Comparison of ENCODE assay signal across 42 mouse cellular contexts in the genomic region with DNA sequence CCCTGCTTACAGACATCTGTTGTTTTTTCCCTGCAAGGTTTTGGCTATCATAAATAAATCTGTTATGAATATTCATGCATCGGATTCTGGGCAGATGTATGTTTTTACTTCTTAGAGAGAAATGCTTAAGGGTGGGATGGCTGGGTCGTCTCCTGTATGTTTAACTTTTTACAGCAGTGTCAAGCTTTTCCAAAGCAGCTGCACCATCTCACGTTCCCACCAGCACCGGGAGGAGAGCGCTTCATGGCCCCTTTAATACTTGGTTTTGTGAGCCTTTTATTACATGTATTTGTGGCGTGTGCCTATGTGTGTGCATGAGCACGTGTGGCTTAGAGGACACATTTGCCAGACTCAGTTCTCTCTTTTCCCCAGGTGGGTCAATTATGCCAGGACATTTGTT. TPM values are rescaled to one million over a fixed set of nuclear protein-coding genes. Genes with fewer than 3 reads are reported as not detected.
"Had no signal": no experiment of that assay in that cellular context is flagged by ENCODE, and none has a peak within 500 bp of the region (broad histone marks: within the 10 kb centered on the region; RNA-seq: fewer than 3 reads in every experiment).

No protein-coding gene starts in this region.

- DNase-seq: left cerebral cortex, postnatal 4 days; liver; liver, embryonic 13.5 days; liver, postnatal 0 days; lung, adult 18-20 months; lung, adult 2 months; lung, postnatal 10 days; lung, postnatal 14 days; lung, postnatal 4 days; midbrain, embryonic 14.5 days had no signal

- H3K4me2 ChIP-seq: limb, embryonic 12.5 days; limb, embryonic 13.5 days; limb, embryonic 15.5 days; liver, embryonic 11.5 days; liver, embryonic 12.5 days; liver, embryonic 13.5 days; liver, embryonic 15.5 days; lung, embryonic 15.5 days; midbrain, embryonic 11.5 days; midbrain, embryonic 12.5 days; midbrain, embryonic 13.5 days; midbrain, embryonic 15.5 days; neural tube, embryonic 12.5 days; neural tube, embryonic 13.5 days had no signal

- H3K27ac ChIP-seq: limb, embryonic 10.5 days; limb, embryonic 12.5 days; limb, embryonic 13.5 days; limb, embryonic 15.5 days; liver, embryonic 12.5 days; liver, embryonic 13.5 days; liver, embryonic 14.5 days; liver, embryonic 15.5 days; lung, embryonic 15.5 days; macrophage; midbrain, embryonic 10.5 days; midbrain, embryonic 12.5 days; midbrain, embryonic 13.5 days; midbrain, embryonic 15.5 days; neural tube, embryonic 12.5 days; neural tube, embryonic 13.5 days had no signal

- H3K4me3 ChIP-seq: limb, embryonic 10.5 days; limb, embryonic 12.5 days; limb, embryonic 13.5 days; limb, embryonic 15.5 days; liver, embryonic 12.5 days; liver, embryonic 13.5 days; liver, embryonic 15.5 days; lung, embryonic 15.5 days; midbrain, embryonic 10.5 days; midbrain, embryonic 12.5 days; midbrain, embryonic 13.5 days; midbrain, embryonic 15.5 days; myocyte; neural tube, embryonic 12.5 days; neural tube, embryonic 13.5 days had no signal

- H3K9me3 ChIP-seq: limb, embryonic 10.5 days; limb, embryonic 12.5 days; limb, embryonic 13.5 days; limb, embryonic 15.5 days; liver, embryonic 12.5 days; liver, embryonic 13.5 days; liver, embryonic 15.5 days; lung, embryonic 15.5 days; midbrain, embryonic 10.5 days; midbrain, embryonic 12.5 days; midbrain, embryonic 13.5 days; midbrain, embryonic 15.5 days; neural tube, embryonic 12.5 days; neural tube, embryonic 13.5 days had no signal

- ATAC-seq: liver, embryonic 12.5 days; liver, postnatal 0 days; lung, postnatal 0 days; midbrain, embryonic 13.5 days; midbrain, embryonic 15.5 days; midbrain, embryonic 16.5 days had no signal

- H3K4me1 ChIP-seq: limb, embryonic 15.5 days; liver, embryonic 12.5 days; liver, embryonic 13.5 days; liver, embryonic 15.5 days; midbrain, embryonic 10.5 days; midbrain, embryonic 12.5 days; midbrain, embryonic 13.5 days; midbrain, embryonic 15.5 days; neural tube, embryonic 12.5 days had no signal

- H3K36me3 ChIP-seq: limb, embryonic 10.5 days; limb, embryonic 12.5 days; limb, embryonic 13.5 days; limb, embryonic 15.5 days; liver, embryonic 12.5 days; liver, embryonic 13.5 days; liver, embryonic 15.5 days; lung, embryonic 15.5 days; midbrain, embryonic 10.5 days; midbrain, embryonic 12.5 days; midbrain, embryonic 13.5 days; midbrain, embryonic 15.5 days; neural tube, embryonic 12.5 days; neural tube, embryonic 13.5 days had no signal

- H3K27me3 ChIP-seq: limb, embryonic 12.5 days; limb, embryonic 13.5 days; limb, embryonic 15.5 days; liver, embryonic 12.5 days; lung, embryonic 15.5 days; megakaryocyte, embryonic 14.5 days; midbrain, embryonic 12.5 days; midbrain, embryonic 13.5 days; midbrain, embryonic 15.5 days; neural tube, embryonic 12.5 days; neural tube, embryonic 13.5 days had no signal

- H3K9ac ChIP-seq: limb, embryonic 12.5 days; limb, embryonic 13.5 days; limb, embryonic 15.5 days; liver, embryonic 12.5 days; liver, embryonic 13.5 days; liver, embryonic 14.5 days; liver, embryonic 15.5 days; liver, postnatal 0 days; lung, embryonic 15.5 days; midbrain, embryonic 12.5 days; midbrain, embryonic 13.5 days; midbrain, embryonic 15.5 days; neural tube, embryonic 12.5 days; neural tube, embryonic 13.5 days had no signal

RNA-seq across cellular contexts. Expression of gene Gm9817, which starts 37.8 kb away (rescaled TPM):
- total RNA-seq: left cerebral cortex, postnatal 25 days; left cerebral cortex, postnatal 36 days; liver, adult 2 months; megakaryocyte progenitor cell, adult 5-6 weeks; megakaryocyte-erythroid progenitor cell, adult 5-6 weeks; midbrain, postnatal 0 days; monocyte, adult 5-6 weeks had no signal
- polyA plus RNA-seq: limb, embryonic 10.5 days; limb, embryonic 11.5 days; limb, embryonic 12.5 days; limb, embryonic 13.5 days; liver, adult 2 months; liver, embryonic 11.5 days; liver, embryonic 12.5 days; liver, embryonic 13.5 days; liver, embryonic 14.5 days; liver, embryonic 15.5 days; liver, embryonic 16.5 days; liver, postnatal 0 days; lung, embryonic 15.5 days; lung, embryonic 16.5 days; midbrain, embryonic 10.5 days; midbrain, embryonic 12.5 days; midbrain, embryonic 13.5 days; midbrain, embryonic 14.5 days; midbrain, embryonic 16.5 days; midbrain, postnatal 0 days; neural tube, embryonic 11.5 days; neural tube, embryonic 12.5 days; neural tube, embryonic 13.5 days had no signal
